Mouse (Mus musculus) liver, embryonic 16.5 days (tissue): Measurements from ENCODE around the gene Efcab2. TPM values are rescaled to one million over a fixed set of nuclear protein-coding genes. Genes with fewer than 3 reads are reported as not detected.

Source experiments
- ATAC-seq: fragments of 200-750 bp; cut with Nextera tagmentation; 2 replicates; pipeline ENCODE4 v1.8.0; 2017; ENCODE audit warnings: low read depth, mild to moderate bottlenecking, moderate number of reproducible peaks, moderate library complexity
- H3K27ac ChIP-seq: fragments of 300-500 bp; sonication (generic); 2 replicates; pipeline ENCODE4 v1.5.1; 2014; ENCODE audit warnings: mild to moderate bottlenecking, low read length
- H3K27me3 ChIP-seq: fragments of 300-500 bp; sonication (generic); 2 replicates; pipeline ENCODE4 v1.6.1; 2014; ENCODE audit warnings: low read depth, low read length, mixed read lengths; ENCODE audit not compliant: control insufficient read depth, insufficient read depth
- H3K36me3 ChIP-seq: fragments of 300-500 bp; sonication (generic); 2 replicates; pipeline ENCODE4 v1.6.1; 2014; ENCODE audit warnings: mild to moderate bottlenecking; ENCODE audit not compliant: control insufficient read depth, insufficient read depth
- H3K4me1 ChIP-seq: fragments of 300-500 bp; sonication (generic); 2 replicates; pipeline ENCODE4 v1.6.1; 2014; ENCODE audit warnings: low read depth, low read length, mixed read lengths; ENCODE audit not compliant: control insufficient read depth
- H3K4me2 ChIP-seq: fragments of 300-500 bp; sonication (generic); 2 replicates; pipeline ENCODE4 v1.6.1; 2014; ENCODE audit warnings: low read depth, low read length, mixed read lengths
- H3K4me3 ChIP-seq: fragments of 300-500 bp; sonication (generic); 2 replicates; pipeline ENCODE4 v1.5.1; 2014; ENCODE audit warnings: low read depth, mild to moderate bottlenecking, low read length
- H3K9ac ChIP-seq: fragments of 300-500 bp; sonication (generic); 2 replicates; pipeline ENCODE4 v1.6.1; 2014; ENCODE audit warnings: low read depth, low read length
- H3K9me3 ChIP-seq: fragments of 300-500 bp; sonication (generic); replicated peaks from 2 replicates; pipeline ENCODE4 v1.6.1; 2016; ENCODE audit warnings: low read length; ENCODE audit not compliant: control insufficient read depth
- WGBS: fragments of 180-500 bp; shearing (Covaris S2); extraction: QIAGEN DNeasy Blood & Tissue Kit; methylation state at CpG from one replicate; pipeline ENCODE4 v1.1.7; 2014; ENCODE audit not compliant: insufficient replicate concordance; 5-methylcytosine and 5-hydroxymethylcytosine counted together
- polyA plus RNA-seq: library from polyadenylated mRNA; unstranded; fragments of >200 nt; fragmentation: Nextera tagmentation; extraction: Ambion mirVana; gene quantifications from 2 replicates; pipeline ENCODE4 v1.2.1, GENCODE M21; 2015

Gene Efcab2
- polyA plus RNA-seq, 1 experiment from 2014 or later: 1.9 TPM

DNA sequence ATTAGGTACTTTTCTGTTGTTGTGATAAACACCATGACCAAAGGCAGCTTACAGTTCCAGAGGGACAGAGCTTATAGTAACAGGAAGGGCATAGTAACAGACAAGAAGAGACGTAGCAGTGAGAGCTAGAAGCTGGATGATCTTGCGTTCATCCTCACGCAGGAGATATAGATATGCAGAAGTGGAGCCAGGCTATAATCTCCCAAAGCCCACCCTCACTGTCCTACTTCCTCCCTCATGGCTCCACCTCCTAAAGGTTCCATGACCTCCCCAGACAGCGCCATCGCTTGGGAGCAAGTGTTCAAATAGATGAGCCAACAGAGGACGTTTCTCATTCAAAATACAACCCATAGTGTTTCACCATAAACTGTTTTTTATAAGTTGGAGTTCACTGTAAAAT, 10.8 kb upstream of the Efcab2 start:
- ATAC-seq: no peak
- H3K4me2 ChIP-seq: no peak overlapping the region
- WGBS: 54% methylated on average over 6 of the region's 6 CpGs

DNA sequence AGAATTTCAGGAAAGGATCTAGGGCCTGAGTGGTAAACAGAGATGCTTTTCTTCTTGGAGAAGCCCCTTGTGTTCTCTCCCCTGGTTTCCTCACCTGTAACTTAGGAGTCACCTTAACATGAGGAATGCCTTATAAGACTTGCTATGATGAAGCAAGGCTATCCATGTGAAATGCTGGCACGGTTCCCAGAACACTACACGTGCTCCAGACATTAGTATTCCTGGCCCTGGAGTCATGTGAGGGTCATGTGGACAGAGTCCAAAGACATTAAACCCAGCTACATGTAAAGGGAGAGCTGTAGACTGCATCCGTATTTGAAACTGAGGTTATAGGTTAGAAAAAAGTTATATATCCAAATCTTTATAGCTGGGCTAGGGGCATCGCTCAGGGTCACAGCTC, 9.5 kb upstream of the Efcab2 start:
- no peaks in the 10 kb centered on the region for H3K9me3 ChIP-seq
- WGBS: 63% methylated on average over 4 of the region's 4 CpGs

More for the DNA sequence above, 10.8 kb upstream of the Efcab2 start:
- Histone ChIP-seq H3K27me3 (no peaks in the 10 kb centered on the region), H3K36me3 (no peaks in the 10 kb centered on the region), H3K27ac (no peak overlapping the region), H3K4me1 (no peaks in the 10 kb centered on the region), H3K9me3 (no peaks in the 10 kb centered on the region), H3K9ac (no peak overlapping the region), H3K4me3 (no peak overlapping the region)

DNA sequence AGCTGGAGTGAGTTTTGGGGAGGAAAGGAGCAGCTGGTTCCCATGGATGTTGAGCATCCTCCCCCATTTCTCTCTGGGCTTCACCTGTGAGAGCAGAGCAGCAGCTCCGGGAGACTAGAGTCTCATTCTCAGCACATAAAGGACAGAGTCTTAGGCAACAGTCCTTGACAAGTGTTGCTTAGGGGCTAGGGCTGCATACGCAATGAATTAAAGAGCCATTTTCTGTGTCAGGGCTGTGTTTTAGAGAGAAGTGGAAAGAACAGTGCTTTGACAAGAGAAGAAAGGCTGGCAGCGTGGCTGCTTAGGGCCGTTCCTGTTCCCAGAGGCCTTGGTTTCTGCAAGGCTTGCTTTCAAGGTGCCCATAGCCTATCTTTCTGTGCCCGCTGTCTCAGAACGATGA, 6.0 kb upstream of the Efcab2 start:
- no peak overlapping the region for H3K9ac ChIP-seq
- no peaks in the 10 kb centered on the region for H3K9me3 ChIP-seq
- H3K4me1 ChIP-seq: peaks cover 17% of the 10 kb centered on the region
- ATAC-seq: no peak
- H3K27me3 ChIP-seq: no peaks in the 10 kb centered on the region
- H3K4me2 ChIP-seq: no peak overlapping the region
- H3K36me3 ChIP-seq: no peaks in the 10 kb centered on the region
- no peak overlapping the region for H3K4me3 ChIP-seq
- WGBS: 81% methylated on average over 6 of the region's 6 CpGs
- H3K27ac ChIP-seq: no peak overlapping the region

More for the DNA sequence above, 9.5 kb upstream of the Efcab2 start:
- no peak overlapping the region for H3K4me3 ChIP-seq
- no peak overlapping the region for H3K9ac ChIP-seq
- no peak for ATAC-seq
- peaks cover 4% of the 10 kb centered on the region for H3K4me1 ChIP-seq
- no peak overlapping the region for H3K27ac ChIP-seq
- H3K36me3 ChIP-seq: no peaks in the 10 kb centered on the region
- H3K27me3 ChIP-seq: no peaks in the 10 kb centered on the region
- no peak overlapping the region for H3K4me2 ChIP-seq

DNA sequence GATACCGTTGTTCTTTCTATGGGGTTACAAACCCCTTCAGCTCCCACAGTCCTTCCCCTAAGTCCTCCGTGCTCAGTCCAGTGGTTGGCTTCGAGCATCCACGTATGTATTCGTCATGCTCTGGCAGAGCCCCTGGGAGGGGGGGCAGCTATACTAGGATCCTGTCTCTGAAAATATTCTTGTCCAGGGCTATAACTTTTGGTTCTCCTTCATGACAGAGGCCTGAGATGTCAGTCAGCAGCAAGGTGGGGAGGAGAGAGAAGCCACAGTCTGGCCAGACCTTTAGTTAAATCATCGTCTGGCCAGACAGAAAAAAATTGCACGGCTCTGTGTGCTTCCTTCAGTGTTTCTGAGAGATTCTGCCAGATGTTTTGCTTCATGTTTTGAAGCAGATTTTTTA, 5.2 kb upstream of the Efcab2 start:
- Histone ChIP-seq H3K4me2 (no peak overlapping the region), H3K27ac (no peak overlapping the region), H3K9ac (no peak overlapping the region), H3K9me3 (no peaks in the 10 kb centered on the region), H3K27me3 (no peaks in the 10 kb centered on the region), H3K4me1 (peaks cover 19% of the 10 kb centered on the region), H3K4me3 (no peak overlapping the region), H3K36me3 (no peaks in the 10 kb centered on the region)
- 71% methylated on average over 7 of the region's 7 CpGs for WGBS
- no peak for ATAC-seq

DNA sequence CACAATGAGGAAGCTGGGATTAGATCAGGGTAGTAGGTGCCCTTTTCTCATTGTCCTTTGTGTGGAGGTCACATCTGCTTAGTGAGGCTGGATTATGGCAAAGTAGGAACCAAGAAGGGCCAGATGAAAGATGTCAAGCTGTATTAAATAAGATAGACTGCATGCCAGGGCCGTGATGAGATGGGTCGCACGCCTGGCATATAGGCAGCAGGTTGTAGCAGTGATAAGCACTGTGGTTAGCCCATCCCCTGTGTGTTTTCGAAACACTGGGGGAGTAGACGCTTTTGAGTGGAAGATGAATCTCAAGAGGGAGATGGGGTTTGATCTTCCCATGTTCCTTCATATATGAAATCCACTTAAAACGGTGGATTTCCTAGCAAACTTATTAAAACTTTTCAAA, 3.9 kb upstream of the Efcab2 start:
- 0 out of 2 replicates have a peak overlapping the region, but pooled peaks have one; percentile 10 for H3K4me2 ChIP-seq
- H3K4me3 ChIP-seq: no peak overlapping the region
- H3K36me3 ChIP-seq: no peaks in the 10 kb centered on the region
- H3K9me3 ChIP-seq: no peaks in the 10 kb centered on the region
- H3K9ac ChIP-seq: no peak overlapping the region
- ATAC-seq: peak; percentile 6; the same call in 1 of the 2 replicates
- peak overlapping the region; percentile 56; the same call in 1 of the 2 replicates for H3K27ac ChIP-seq
- H3K4me1 ChIP-seq: peaks cover 19% of the 10 kb centered on the region
- H3K27me3 ChIP-seq: no peaks in the 10 kb centered on the region
- 24% methylated on average over 6 of the region's 6 CpGs for WGBS

DNA sequence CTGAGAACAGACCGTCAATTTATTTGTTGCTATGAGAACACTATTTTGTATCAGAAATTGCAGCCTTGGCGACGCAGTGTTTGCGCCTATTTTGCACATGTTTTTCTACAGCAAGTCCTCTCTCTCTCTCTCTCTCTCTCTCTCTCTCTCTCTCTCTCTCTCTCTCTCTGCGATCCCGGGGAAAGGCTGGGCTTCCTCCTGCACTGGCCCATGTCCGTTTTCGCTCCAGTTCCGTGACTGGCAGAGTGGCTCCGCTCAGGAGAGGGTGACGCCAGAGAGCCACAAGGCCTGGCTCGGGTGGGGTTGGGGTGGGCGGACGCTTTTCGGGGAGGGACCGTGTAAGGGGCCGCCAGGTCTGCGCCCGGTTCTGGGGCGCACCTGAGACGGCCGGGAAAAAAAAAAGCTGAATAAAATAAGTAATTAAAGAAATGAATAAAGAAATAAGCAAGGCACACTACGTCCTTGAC, 407 bp upstream of the Efcab2 start:
- under 1% methylated on average over 23 of the region's 23 CpGs for whole genome bisulfite sequencing
- H3K9me3 ChIP-seq: no peaks in the 10 kb centered on the region
- ATAC-seq: peak; percentile 82
- H3K27me3 ChIP-seq: no peaks in the 10 kb centered on the region
- H3K4me3 ChIP-seq: peak overlapping the region; percentile 96
- peak overlapping the region; percentile 83 for H3K4me2 ChIP-seq
- H3K27ac ChIP-seq: peak overlapping the region; percentile 100
- H3K36me3 ChIP-seq: no peaks in the 10 kb centered on the region
- peaks cover 22% of the 10 kb centered on the region for H3K4me1 ChIP-seq
- H3K9ac ChIP-seq: peak overlapping the region; percentile 100

DNA sequence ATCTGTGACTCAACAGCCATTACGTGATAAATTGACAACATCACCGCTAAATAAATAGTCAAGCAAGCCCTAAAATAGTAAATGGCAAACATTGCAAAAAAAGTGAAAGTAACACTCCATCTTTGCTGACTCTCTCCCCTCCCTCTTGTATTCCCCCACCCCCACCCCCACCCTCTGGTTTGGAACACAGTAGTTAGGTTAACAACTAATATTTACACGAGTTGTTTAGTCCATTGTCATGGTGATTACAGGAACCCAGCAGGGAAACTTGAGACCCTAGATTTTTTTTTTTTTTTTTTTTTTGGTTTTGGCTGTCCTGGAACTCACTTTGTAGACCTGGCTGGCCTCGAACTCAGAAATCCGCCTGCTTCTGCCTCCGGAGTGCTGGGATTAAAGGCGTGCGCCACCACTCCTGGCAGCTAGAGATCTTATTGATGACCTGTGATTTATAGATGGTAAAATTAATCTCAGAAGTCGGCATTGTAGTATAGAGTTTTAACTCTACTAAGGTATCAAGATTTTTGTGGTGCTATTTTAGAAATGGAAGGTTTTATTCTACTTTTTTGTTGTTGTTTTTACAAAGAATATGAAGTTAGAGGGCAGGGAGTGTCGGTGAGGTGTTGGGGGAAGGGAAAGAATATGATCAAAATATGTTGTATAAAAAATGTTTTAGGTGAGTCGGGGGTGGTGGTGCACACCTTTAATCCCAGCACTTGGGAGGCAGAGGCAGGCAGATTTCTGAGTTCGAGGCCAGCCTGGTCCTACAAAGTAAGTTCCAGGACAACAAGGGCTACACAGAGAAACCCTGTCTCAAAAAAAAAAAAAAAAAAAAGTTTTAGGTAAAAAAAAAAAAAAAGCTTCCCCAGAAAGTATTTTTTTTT, 1.1 kb downstream of the Efcab2 start:
- Histone ChIP-seq H3K4me1 (peaks cover 12% of the 10 kb centered on the region), H3K4me3 (peak overlapping the region; percentile 96), H3K27ac (peak overlapping the region; percentile 100), H3K27me3 (no peaks in the 10 kb centered on the region), H3K9ac (peak overlapping the region; percentile 100), H3K4me2 (peak overlapping the region; percentile 83), H3K9me3 (no peaks in the 10 kb centered on the region), H3K36me3 (no peaks in the 10 kb centered on the region)
- 58% methylated on average over 12 of the region's 12 CpGs for WGBS
- ATAC-seq: no peak

DNA sequence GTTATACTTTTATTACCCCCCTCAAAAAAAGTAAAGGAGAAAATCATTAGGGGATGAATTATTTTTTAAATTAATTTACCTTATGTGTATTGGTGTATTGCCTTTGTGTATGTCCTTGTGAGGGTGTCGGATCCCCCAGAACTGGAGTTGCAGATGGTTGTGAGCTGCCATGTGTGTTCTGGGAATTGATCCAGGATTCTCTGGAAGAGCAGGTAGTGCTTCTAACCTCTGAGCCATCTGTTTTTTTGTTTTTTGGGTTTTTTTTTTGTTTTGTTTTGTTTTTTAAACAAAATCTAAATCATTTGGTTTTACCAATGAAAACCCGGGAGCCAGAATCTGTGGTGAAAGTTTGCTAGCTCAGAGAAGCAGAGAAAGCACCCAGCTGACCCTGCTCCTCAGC, 1.8 kb downstream of the Efcab2 start:
- Histone ChIP-seq H3K9me3 (no peaks in the 10 kb centered on the region), H3K4me1 (peaks cover 6% of the 10 kb centered on the region), H3K4me2 (no peak overlapping the region), H3K9ac (no peak overlapping the region), H3K36me3 (no peaks in the 10 kb centered on the region), H3K4me3 (no peak overlapping the region), H3K27ac (no peak overlapping the region), H3K27me3 (no peaks in the 10 kb centered on the region)
- ATAC-seq: no peak
- WGBS: 87% methylated on average over 2 of the region's 2 CpGs

DNA sequence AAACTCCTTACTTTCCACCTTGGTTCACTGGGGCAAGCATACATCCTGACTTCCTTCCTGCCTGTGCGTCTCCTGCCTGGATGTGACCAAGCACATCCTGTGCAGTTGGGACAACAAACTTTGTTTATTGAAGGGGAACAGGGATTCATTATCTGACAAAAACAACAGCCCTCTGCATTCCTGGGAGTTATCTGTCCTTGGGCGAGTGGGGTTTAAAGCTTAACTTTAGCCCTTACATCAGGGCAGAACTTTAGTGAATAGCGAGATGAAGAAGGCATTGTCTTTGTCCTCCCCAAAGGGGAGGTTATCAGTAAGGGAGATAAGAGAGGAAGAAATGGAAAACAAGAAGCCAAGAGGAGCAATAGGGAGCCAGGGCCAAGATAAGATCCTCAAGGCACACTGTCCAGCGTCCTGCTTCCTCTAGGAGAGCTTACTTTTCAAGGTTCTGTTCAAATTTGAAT, 3.0 kb downstream of the Efcab2 start:
- H3K27ac ChIP-seq: no peak overlapping the region
- H3K9me3 ChIP-seq: no peaks in the 10 kb centered on the region
- WGBS: 23% methylated on average over 4 of the region's 4 CpGs
- ATAC-seq: no peak
- H3K27me3 ChIP-seq: no peaks in the 10 kb centered on the region
- H3K4me3 ChIP-seq: no peak overlapping the region
- peaks cover 5% of the 10 kb centered on the region for H3K4me1 ChIP-seq
- H3K36me3 ChIP-seq: no peaks in the 10 kb centered on the region
- H3K9ac ChIP-seq: no peak overlapping the region
- H3K4me2 ChIP-seq: no peak overlapping the region
